Mouse (Mus musculus) cerebellum, adult 9-10 months (tissue): Measurements from ENCODE around the gene Gemin4.
"Not testable (repeated sequence)": the region's sequence is repeated elsewhere in the genome, so short reads cannot be mapped to it uniquely, and the experiment has no call there.

Experiments
- DNase-seq: peaks from one replicate; pipeline ENCODE4 v3.0.0; 2022

Gemin4 gene

GRCm38 (mm10) chr11:76216049-76216540 is 1.4 kb downstream of the Gemin4 start:
- no peak for DNase-seq

GRCm38 (mm10) chr11:76215011-76215410 is 2.5 kb downstream of the Gemin4 start:
- DNase-seq: no peak

GRCm38 (mm10) chr11:76213841-76214240 is 3.6 kb downstream of the Gemin4 start:
- no peak for DNase-seq

- DNase-seq: not testable (repeated sequence)
Measured at GRCm38 (mm10) chr11:76211595-76211994, 5.9 kb downstream of the Gemin4 start.

- no peak for DNase-seq
Measured at GRCm38 (mm10) chr11:76210228-76210985, 7.1 kb downstream of the Gemin4 start.

GRCm38 (mm10) chr11:76206793-76207192 is 10.7 kb downstream of the Gemin4 start:
- no peak for DNase-seq

GRCm38 (mm10) chr11:76201761-76202674 is 15.4 kb downstream of the Gemin4 start:
- DNase-seq: peak; percentile 91

- DNase-seq: no peak
Measured at GRCm38 (mm10) chr11:76196977-76197469, 20.4 kb downstream of the Gemin4 start.

- no peak for DNase-seq
Measured at GRCm38 (mm10) chr11:76196275-76196976, 21.0 kb downstream of the Gemin4 start.

- DNase-seq: no peak
Measured at GRCm38 (mm10) chr11:76186908-76187307, 30.6 kb downstream of the Gemin4 start.

- DNase-seq: no peak
Measured at GRCm38 (mm10) chr11:76183745-76184144, 33.7 kb downstream of the Gemin4 start.

- DNase-seq: no peak
Measured at GRCm38 (mm10) chr11:76180146-76180540, 37.3 kb downstream of the Gemin4 start.

GRCm38 (mm10) chr11:76179495-76180145 is 37.8 kb downstream of the Gemin4 start, which contains the start of the genes Vps53 and Fam57a:
Vps53 (minus strand) TSS chr11:76179647.
Fam57a (plus strand) TSS chr11:76179671.
- peak; percentile 90 for DNase-seq

- DNase-seq: no peak
Measured at GRCm38 (mm10) chr11:76178726-76179494, 38.6 kb downstream of the Gemin4 start.

GRCm38 (mm10) chr11:76170207-76170606 is 47.3 kb downstream of the Gemin4 start:
- peak; percentile 77 for DNase-seq

GRCm38 (mm10) chr11:76168976-76169375 is 48.5 kb downstream of the Gemin4 start:
- DNase-seq: peak; percentile 60

- DNase-seq: peak; percentile 81
Measured at GRCm38 (mm10) chr11:76167079-76167765, 50.2 kb downstream of the Gemin4 start.

GRCm38 (mm10) chr11:76166657-76167056 is 50.8 kb downstream of the Gemin4 start:
- no peak for DNase-seq
